Mouse (Mus musculus): ENCODE results near the gene Mnat1.
"Not testable (repeated sequence)": the region's sequence is repeated elsewhere in the genome, so short reads cannot be mapped to it uniquely, and the experiment has no call there.

The Mnat1 gene

GRCm38 (mm10) chr12:73147236-73147635 lies 23.7 kb downstream of the Mnat1 start:
- no peak for DNase-seq (ENCODE audit: low spot score in 2 of 2)

- not testable (repeated sequence) for DNase-seq (ENCODE audit: low spot score in 2 of 2)
Observed at GRCm38 (mm10) chr12:73151038-73151437, 27.5 kb downstream of the Mnat1 start.

- DNase-seq (ENCODE audit: low spot score in 2 of 2), result no peak
Observed at GRCm38 (mm10) chr12:73154150-73154549, 30.6 kb downstream of the Mnat1 start.

- peak in 1 of 2 experiments; percentile 8 for DNase-seq (ENCODE audit: low spot score in 2 of 2)
Observed at GRCm38 (mm10) chr12:73160341-73160740, 36.8 kb downstream of the Mnat1 start.

GRCm38 (mm10) chr12:73162408-73163181 lies 39.1 kb downstream of the Mnat1 start:
- no peak for DNase-seq (ENCODE audit: low spot score in 2 of 2)

GRCm38 (mm10) chr12:73170794-73171193 lies 47.3 kb downstream of the Mnat1 start:
- no peak for DNase-seq (ENCODE audit: low spot score in 2 of 2)

GRCm38 (mm10) chr12:73183896-73184295 lies 60.4 kb downstream of the Mnat1 start:
- no peak for DNase-seq (ENCODE audit: low spot score in 2 of 2)

GRCm38 (mm10) chr12:73197363-73197762 lies 73.8 kb downstream of the Mnat1 start:
- DNase-seq (ENCODE audit: low spot score in 2 of 2), result no peak

- DNase-seq (ENCODE audit: low spot score in 2 of 2), result no peak
Observed at GRCm38 (mm10) chr12:73198451-73198850, 74.9 kb downstream of the Mnat1 start.

GRCm38 (mm10) chr12:73199375-73199774 lies 75.9 kb downstream of the Mnat1 start:
- no peak for DNase-seq (ENCODE audit: low spot score in 2 of 2)

- no peak for DNase-seq (ENCODE audit: low spot score in 2 of 2)
Observed at GRCm38 (mm10) chr12:73201587-73201986, 78.1 kb downstream of the Mnat1 start.

- no peak for DNase-seq (ENCODE audit: low spot score in 2 of 2)
Observed at GRCm38 (mm10) chr12:73205710-73206649, 82.5 kb downstream of the Mnat1 start.

- no peak for DNase-seq (ENCODE audit: low spot score in 2 of 2)
Observed at GRCm38 (mm10) chr12:73207008-73207407, 83.5 kb downstream of the Mnat1 start.

- DNase-seq (ENCODE audit: low spot score in 2 of 2), result no peak
Observed at GRCm38 (mm10) chr12:73207461-73207860, 83.9 kb downstream of the Mnat1 start.

GRCm38 (mm10) chr12:73208518-73208917 lies 85.0 kb downstream of the Mnat1 start:
- DNase-seq (ENCODE audit: low spot score in 2 of 2), result no peak

GRCm38 (mm10) chr12:73209117-73209516 lies 85.6 kb downstream of the Mnat1 start:
- DNase-seq (ENCODE audit: low spot score in 2 of 2), result no peak

- DNase-seq (ENCODE audit: low spot score in 2 of 2), result no peak
Observed at GRCm38 (mm10) chr12:73210454-73210853, 86.9 kb downstream of the Mnat1 start.

GRCm38 (mm10) chr12:73215773-73216172 lies 92.3 kb downstream of the Mnat1 start:
- no peak for DNase-seq (ENCODE audit: low spot score in 2 of 2)

GRCm38 (mm10) chr12:73218632-73219031 lies 95.1 kb downstream of the Mnat1 start:
- DNase-seq (ENCODE audit: low spot score in 2 of 2), result no peak

- DNase-seq (ENCODE audit: low spot score in 2 of 2), result no peak
Observed at GRCm38 (mm10) chr12:73221235-73221634, 97.7 kb downstream of the Mnat1 start.

GRCm38 (mm10) chr12:73223872-73224271 lies 100.4 kb downstream of the Mnat1 start:
- no peak for DNase-seq (ENCODE audit: low spot score in 2 of 2)

- no peak for DNase-seq (ENCODE audit: low spot score in 2 of 2)
Observed at GRCm38 (mm10) chr12:73228427-73228826, 104.9 kb downstream of the Mnat1 start.

GRCm38 (mm10) chr12:73230196-73230595 lies 106.7 kb downstream of the Mnat1 start:
- no peak for DNase-seq (ENCODE audit: low spot score in 2 of 2)

Data from right cerebral cortex, adult 2 months (tissue).